Mouse (Mus musculus) kidney, embryonic 15.5 days (tissue): ENCODE measurements at regions not wholly inside any gene's neighbourhood (a gene's known extent, or its start where the extent isn't known, plus 50 kb on each side); places are given as distances from the start of the nearest gene placed in this dataset.
"Not testable (repeated sequence)": the region's sequence is repeated elsewhere in the genome, so short reads cannot be mapped to it uniquely, and the experiment has no call there.

ENCODE experiments used
- ATAC-seq: fragments of 200-750 bp; cut with Nextera tagmentation; replicated peaks from 2 replicates; pipeline ENCODE4 v1.8.0; 2017; ENCODE audit warnings: moderate TSS enrichment; ENCODE audit not compliant: low FRiP score
- H3K27ac ChIP-seq: fragments of 300-500 bp; sonication (generic); 2 replicates; pipeline ENCODE4 v1.5.1; 2015; ENCODE audit warnings: mild to moderate bottlenecking, inconsistent platforms
- H3K27me3 ChIP-seq: fragments of 300-500 bp; sonication (generic); 2 replicates; pipeline ENCODE4 v1.6.1; 2015; ENCODE audit warnings: inconsistent platforms
- H3K36me3 ChIP-seq: fragments of 300-500 bp; sonication (generic); 2 replicates; pipeline ENCODE4 v1.6.1; 2015; ENCODE audit warnings: inconsistent platforms
- H3K4me1 ChIP-seq: fragments of 300-500 bp; sonication (generic); 2 replicates; pipeline ENCODE4 v1.6.1; 2015; ENCODE audit warnings: inconsistent platforms
- H3K4me2 ChIP-seq: fragments of 300-500 bp; sonication (generic); 2 replicates; pipeline ENCODE4 v1.6.1; 2015; ENCODE audit warnings: moderate library complexity, mild to moderate bottlenecking, inconsistent platforms
- H3K4me3 ChIP-seq: fragments of 300-500 bp; sonication (generic); replicated peaks from 2 replicates; pipeline ENCODE4 v1.5.1; 2015; ENCODE audit warnings: mild to moderate bottlenecking, inconsistent platforms
- H3K9ac ChIP-seq: fragments of 300-500 bp; sonication (generic); 2 replicates; pipeline ENCODE4 v1.6.1; 2015; ENCODE audit warnings: mild to moderate bottlenecking, inconsistent platforms
- H3K9me3 ChIP-seq: fragments of 300-500 bp; sonication (generic); replicated peaks from 2 replicates; pipeline ENCODE4 v1.6.1; 2016; ENCODE audit warnings: inconsistent platforms
- WGBS: fragments of 180-500 bp; shearing (Covaris S2); methylation state at CpG from one replicate; pipeline ENCODE4 v1.1.7; 2015; ENCODE audit warnings: mixed read lengths; 5-methylcytosine and 5-hydroxymethylcytosine counted together

GRCm38 (mm10) chr2:179128432-179128831 lies 313.8 kb upstream of the Cdh4 start:
- Histone ChIP-seq H3K4me3 (no peak overlapping the region), H3K9me3 (no peaks in the 10 kb centered on the region), H3K9ac (no peak overlapping the region), H3K4me1 (no peaks in the 10 kb centered on the region), H3K27me3 (no peaks in the 10 kb centered on the region), H3K4me2 (no peak overlapping the region), H3K27ac (no peak overlapping the region), H3K36me3 (no peaks in the 10 kb centered on the region)
- WGBS, result 92% methylated on average over 5 of the region's 5 CpGs
- ATAC-seq, result no peak

DNA sequence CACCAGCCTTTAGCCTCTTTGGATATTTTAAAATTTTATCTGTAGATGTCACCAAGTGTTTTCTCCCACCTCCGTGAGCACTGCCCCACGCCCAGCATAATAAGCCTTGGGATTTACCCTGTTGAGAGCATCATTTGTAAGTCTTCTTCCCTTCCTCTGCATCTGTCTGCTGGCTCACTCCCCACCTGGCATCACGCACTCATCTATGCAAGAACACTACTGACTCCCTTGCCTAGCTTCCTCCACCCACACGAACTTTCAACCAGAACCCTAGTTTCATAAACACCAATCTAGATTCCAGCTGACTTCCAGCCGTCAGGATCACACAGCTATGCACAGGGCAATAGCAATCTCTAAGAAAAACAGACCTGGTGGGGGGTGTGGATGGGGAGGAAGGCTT lies 311.2 kb upstream of the Cdh4 start:
- ATAC-seq, result no peak
- Histone ChIP-seq H3K36me3 (no peaks in the 10 kb centered on the region), H3K4me3 (no peak overlapping the region), H3K27me3 (no peaks in the 10 kb centered on the region), H3K27ac (no peak overlapping the region), H3K9ac (no peak overlapping the region), H3K9me3 (no peaks in the 10 kb centered on the region), H3K4me1 (no peaks in the 10 kb centered on the region), H3K4me2 (no peak overlapping the region)
- 72% methylated on average over 5 of the region's 5 CpGs for WGBS

GRCm38 (mm10) chr2:179142313-179142712 lies 299.9 kb upstream of the Cdh4 start:
- Histone ChIP-seq H3K4me2 (no peak overlapping the region), H3K4me3 (no peak overlapping the region), H3K36me3 (no peaks in the 10 kb centered on the region), H3K9me3 (no peaks in the 10 kb centered on the region), H3K4me1 (0 out of 2 replicates have a peak, but pooled peaks cover 7% of the 10 kb centered on the region), H3K27ac (no peak overlapping the region), H3K9ac (no peak overlapping the region), H3K27me3 (no peaks in the 10 kb centered on the region)
- 62% methylated on average over 8 of the region's 8 CpGs for WGBS
- ATAC-seq, result no peak

- WGBS, result 34% methylated on average over 2 of the region's 2 CpGs
- Histone ChIP-seq H3K4me3 (no peak overlapping the region), H3K36me3 (no peaks in the 10 kb centered on the region), H3K27me3 (no peaks in the 10 kb centered on the region), H3K27ac (no peak overlapping the region), H3K4me2 (no peak overlapping the region), H3K4me1 (0 out of 2 replicates have a peak, but pooled peaks cover 7% of the 10 kb centered on the region), H3K9ac (no peak overlapping the region), H3K9me3 (no peaks in the 10 kb centered on the region)
- ATAC-seq, result no peak
Measured at GRCm38 (mm10) chr2:179145726-179146125, 296.5 kb upstream of the Cdh4 start.

- no peak overlapping the region for H3K4me3 ChIP-seq
- H3K9ac ChIP-seq, result no peak overlapping the region
- no peak for ATAC-seq
- H3K4me2 ChIP-seq, result no peak overlapping the region
- no peaks in the 10 kb centered on the region for H3K27me3 ChIP-seq
- 38% methylated on average over 4 of the region's 4 CpGs for WGBS
- no peaks in the 10 kb centered on the region for H3K36me3 ChIP-seq
- no peaks in the 10 kb centered on the region for H3K9me3 ChIP-seq
- 0 out of 2 replicates have a peak, but pooled peaks cover 7% of the 10 kb centered on the region for H3K4me1 ChIP-seq
- H3K27ac ChIP-seq, result no peak overlapping the region
Measured at GRCm38 (mm10) chr2:179146274-179146673, 296.0 kb upstream of the Cdh4 start.

DNA sequence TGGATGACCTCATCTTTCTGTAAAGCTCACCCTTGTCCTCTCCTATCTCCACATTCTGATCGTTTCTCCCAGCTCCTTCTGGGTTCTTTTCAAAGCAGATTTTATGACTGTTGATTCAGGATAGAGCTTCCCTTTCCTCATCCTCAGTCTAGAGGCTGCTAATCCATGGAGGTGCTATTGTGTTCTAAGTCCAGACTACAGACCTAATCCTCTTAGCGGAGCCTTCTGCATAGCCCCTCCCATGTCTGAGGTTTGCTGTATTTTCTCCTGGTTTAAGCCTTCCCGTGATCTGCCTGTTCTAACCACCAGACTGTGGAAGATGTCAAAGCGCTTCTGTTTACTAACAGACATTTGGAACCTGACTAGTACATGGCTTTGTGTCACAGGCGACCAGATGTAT lies 294.0 kb upstream of the Cdh4 start:
- no peak for ATAC-seq
- WGBS, result 62% methylated on average over 5 of the region's 5 CpGs

DNA sequence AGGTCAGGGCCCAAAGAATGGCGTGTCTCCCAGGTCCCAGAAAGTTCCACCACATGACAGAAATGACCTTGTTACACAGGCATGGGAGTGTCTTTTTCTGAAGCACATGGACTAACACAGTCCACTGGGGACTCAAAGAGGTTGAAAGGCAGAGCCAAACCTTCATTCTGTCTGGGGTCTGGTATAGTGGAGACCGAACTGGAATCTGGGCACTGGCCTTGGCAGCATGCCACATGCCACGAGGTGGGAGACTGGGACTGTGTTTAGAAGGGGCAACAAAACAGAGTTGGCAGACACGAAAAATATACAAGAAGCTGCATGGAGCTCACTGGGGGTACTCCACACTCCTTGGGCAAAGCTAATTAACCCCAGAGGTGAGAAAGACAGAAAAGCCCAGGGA lies 293.6 kb upstream of the Cdh4 start:
- H3K36me3 ChIP-seq, result no peaks in the 10 kb centered on the region
- ATAC-seq, result no peak
- H3K9ac ChIP-seq, result no peak overlapping the region
- no peak overlapping the region for H3K4me3 ChIP-seq
- H3K4me1 ChIP-seq, result 0 out of 2 replicates have a peak, but pooled peaks cover 7% of the 10 kb centered on the region
- no peaks in the 10 kb centered on the region for H3K27me3 ChIP-seq
- no peak overlapping the region for H3K27ac ChIP-seq
- 73% methylated on average over 4 of the region's 4 CpGs for WGBS
- H3K4me2 ChIP-seq, result no peak overlapping the region
- H3K9me3 ChIP-seq, result no peaks in the 10 kb centered on the region

More for the DNA sequence above, 294.0 kb upstream of the Cdh4 start:
- Histone ChIP-seq H3K27me3 (no peaks in the 10 kb centered on the region), H3K4me3 (no peak overlapping the region), H3K9me3 (no peaks in the 10 kb centered on the region), H3K27ac (no peak overlapping the region), H3K36me3 (no peaks in the 10 kb centered on the region), H3K9ac (no peak overlapping the region), H3K4me1 (0 out of 2 replicates have a peak, but pooled peaks cover 7% of the 10 kb centered on the region), H3K4me2 (no peak overlapping the region)

- no peak overlapping the region for H3K4me3 ChIP-seq
- H3K27me3 ChIP-seq, result no peaks in the 10 kb centered on the region
Measured at GRCm38 (mm10) chr2:179158881-179159280, 283.4 kb upstream of the Cdh4 start.

GRCm38 (mm10) chr2:179163116-179163515 lies 279.1 kb upstream of the Cdh4 start:
- no peak for ATAC-seq

More at GRCm38 (mm10) chr2:179158881-179159280, 283.4 kb upstream of the Cdh4 start:
- H3K27ac ChIP-seq, result no peak overlapping the region
- no peak overlapping the region for H3K4me2 ChIP-seq
- H3K36me3 ChIP-seq, result no peaks in the 10 kb centered on the region
- H3K9me3 ChIP-seq, result no peaks in the 10 kb centered on the region
- no peaks in the 10 kb centered on the region for H3K4me1 ChIP-seq
- H3K9ac ChIP-seq, result no peak overlapping the region
- ATAC-seq, result no peak
- WGBS, result 89% methylated on average over 9 of the region's 9 CpGs

GRCm38 (mm10) chr2:179170157-179170556 lies 272.1 kb upstream of the Cdh4 start:
- ATAC-seq, result no peak
- Histone ChIP-seq H3K36me3 (no peaks in the 10 kb centered on the region), H3K27ac (no peak overlapping the region), H3K4me3 (no peak overlapping the region), H3K27me3 (no peaks in the 10 kb centered on the region), H3K9me3 (peaks cover 5% of the 10 kb centered on the region; the same call in 1 of the 2 replicates), H3K4me2 (no peak overlapping the region), H3K4me1 (no peaks in the 10 kb centered on the region), H3K9ac (no peak overlapping the region)
- WGBS, result 74% methylated on average over 6 of the region's 6 CpGs

More at GRCm38 (mm10) chr2:179163116-179163515, 279.1 kb upstream of the Cdh4 start:
- Histone ChIP-seq H3K9ac (no peak overlapping the region), H3K27ac (no peak overlapping the region), H3K27me3 (no peaks in the 10 kb centered on the region), H3K4me2 (no peak overlapping the region), H3K36me3 (no peaks in the 10 kb centered on the region), H3K4me3 (no peak overlapping the region), H3K4me1 (no peaks in the 10 kb centered on the region), H3K9me3 (peaks cover 5% of the 10 kb centered on the region; the same call in 1 of the 2 replicates)
- WGBS, result 86% methylated on average over 5 of the region's 5 CpGs

DNA sequence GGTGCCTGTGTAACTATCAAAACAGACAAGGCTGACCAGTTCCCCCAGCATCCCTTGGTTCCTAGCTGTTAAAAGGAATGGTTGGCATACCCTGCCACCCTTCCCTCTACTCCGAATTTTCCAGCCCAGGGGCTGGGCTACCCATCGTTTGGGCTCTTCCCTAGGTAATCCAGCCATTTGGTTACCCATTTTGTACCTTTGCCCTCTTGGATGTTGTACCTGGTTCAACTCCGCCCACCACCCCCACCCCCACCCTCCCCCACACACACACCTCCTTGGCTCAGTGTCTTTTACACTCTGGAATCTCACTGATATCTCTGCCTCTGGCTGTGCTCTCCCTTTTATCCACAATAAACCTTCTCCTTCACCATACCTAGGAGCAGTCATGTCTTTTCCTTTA lies 271.6 kb upstream of the Cdh4 start:
- no peak for ATAC-seq
- H3K27ac ChIP-seq, result no peak overlapping the region
- H3K4me1 ChIP-seq, result no peaks in the 10 kb centered on the region
- H3K4me3 ChIP-seq, result no peak overlapping the region
- WGBS, result 46% methylated on average over 3 of the region's 3 CpGs
- peaks cover 1% of the 10 kb centered on the region; the same call in 1 of the 2 replicates for H3K9me3 ChIP-seq
- no peak overlapping the region for H3K9ac ChIP-seq
- no peak overlapping the region for H3K4me2 ChIP-seq
- no peaks in the 10 kb centered on the region for H3K36me3 ChIP-seq
- no peaks in the 10 kb centered on the region for H3K27me3 ChIP-seq

- not testable (repeated sequence) for H3K9me3 ChIP-seq, H3K36me3 ChIP-seq, H3K9ac ChIP-seq, H3K4me1 ChIP-seq, H3K27me3 ChIP-seq, H3K27ac ChIP-seq
- WGBS, result 2% methylated on average over 35 of the region's 35 CpGs
- Histone ChIP-seq H3K4me2 (peak overlapping the region; percentile 53), H3K4me3 (peak overlapping the region; percentile 25)
- ATAC-seq, result peak; percentile 64
Measured at GRCm38 (mm10) chr2:179176835-179177530, 265.2 kb upstream of the Cdh4 start.

- Histone ChIP-seq H3K4me3 (no peak overlapping the region), H3K36me3 (no peaks in the 10 kb centered on the region), H3K27me3 (no peaks in the 10 kb centered on the region), H3K4me2 (no peak overlapping the region), H3K27ac (no peak overlapping the region), H3K4me1 (0 out of 2 replicates have a peak, but pooled peaks cover 2% of the 10 kb centered on the region), H3K9me3 (no peaks in the 10 kb centered on the region), H3K9ac (no peak overlapping the region)
- WGBS, result 46% methylated on average over 3 of the region's 3 CpGs
- ATAC-seq, result no peak
Measured at GRCm38 (mm10) chr2:179181366-179181765, 260.9 kb upstream of the Cdh4 start.
